Mouse (Mus musculus): ENCODE data around the gene Npr2.

DNA sequence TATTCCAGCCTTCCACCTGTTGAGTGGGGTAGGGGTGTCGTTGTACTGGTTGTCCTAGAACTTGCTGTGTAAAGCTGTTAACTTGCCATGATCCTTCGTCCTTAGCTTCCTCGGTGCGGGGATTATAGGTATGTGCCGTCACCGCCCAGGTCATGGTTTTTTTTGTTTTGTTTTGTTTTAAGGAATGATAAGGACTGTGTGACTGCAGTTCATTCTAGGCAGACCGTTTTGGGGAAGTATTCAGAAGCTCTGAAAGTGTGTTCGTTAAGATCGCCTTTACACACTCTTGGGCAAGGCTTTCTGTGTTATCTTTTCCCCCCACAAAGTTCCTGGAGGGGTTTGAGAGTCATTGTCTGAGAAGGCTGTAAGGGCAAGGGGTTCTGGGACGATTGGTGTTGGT lies 19.2 kb upstream of the Npr2 start:
- TF ChIP-seq CTCF (IDR thresholded peaks at IDR 0.05; ENCODE audit: borderline replicate concordance, insufficient read depth, low read depth, low read length) (no peak), POLR2A (IDR thresholded peaks at IDR 0.05; ENCODE audit: borderline replicate concordance, insufficient read depth, low read length) (no peak)

Data from cerebellum, adult 2 months (tissue).